Mouse (Mus musculus) erythroblast, embryonic 14.5 days (primary cell): ENCODE measurements around the gene Tuba1a.

Source experiments
- GATA1 ChIP-seq: IDR thresholded peaks from 2 replicates; pipeline ENCODE4 v1.6.1; 2012; ENCODE audit warnings: low read length, inconsistent platforms, mixed read lengths
- TAL1 ChIP-seq: IDR thresholded peaks from 3 replicates; pipeline ENCODE4 v1.6.1; 2012; ENCODE audit warnings: low read length, inconsistent platforms, mixed read lengths

DNA sequence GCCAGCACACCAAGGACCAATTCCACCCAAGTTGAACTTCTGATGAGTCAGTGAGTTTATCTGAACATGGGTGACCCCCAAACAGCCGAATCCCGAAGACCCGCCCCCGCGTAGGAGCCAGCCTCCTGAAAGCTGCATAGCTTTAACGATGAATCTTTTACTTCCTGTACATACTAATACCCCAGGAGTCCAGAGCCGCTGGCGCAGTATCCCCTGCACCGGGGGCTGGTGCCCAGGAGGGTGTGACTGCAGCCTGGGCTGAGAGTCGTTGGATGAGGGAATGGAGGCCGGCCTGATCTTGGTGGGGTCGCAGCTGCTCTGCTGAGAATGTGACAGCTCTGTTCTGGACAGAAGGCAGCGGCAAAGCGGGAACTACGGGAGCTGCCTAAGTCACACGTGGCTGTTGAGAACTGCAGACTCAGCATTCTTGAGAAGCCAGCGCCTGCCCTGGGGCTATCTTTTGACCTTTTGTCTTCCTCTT is 48.0 kb upstream of the Tuba1a start:
- no peak for TF ChIP-seq GATA1
- no peak for TF ChIP-seq TAL1
